ENCODE assay signal across 22 mouse cellular contexts in genomic region chr14:79642063-79642462, GRCm38 (mm10). TPM values are rescaled to one million over a fixed set of nuclear protein-coding genes. Genes with fewer than 3 reads are reported as not detected.
"Had no signal": no experiment of that assay in that cellular context is flagged by ENCODE, and none has a peak within 500 bp of the region (broad histone marks: within the 10 kb centered on the region; RNA-seq: fewer than 3 reads in every experiment).

No protein-coding gene starts in this region.

- H3K27ac ChIP-seq: hindbrain, embryonic 15.5 days; kidney, postnatal 0 days; left cerebral cortex, adult 2 months; limb, embryonic 12.5 days; limb, embryonic 15.5 days; liver, embryonic 14.5 days; macrophage; midbrain, embryonic 12.5 days; midbrain, embryonic 15.5 days; neural tube, embryonic 12.5 days; neural tube, embryonic 15.5 days; stomach, embryonic 15.5 days had no signal

- H3K4me1 ChIP-seq: stomach, embryonic 15.5 days had no signal

- H3K9ac ChIP-seq: hindbrain, embryonic 15.5 days; limb, embryonic 12.5 days; limb, embryonic 15.5 days; liver, embryonic 14.5 days; lung, embryonic 14.5 days; midbrain, embryonic 12.5 days; midbrain, embryonic 15.5 days; neural tube, embryonic 12.5 days; neural tube, embryonic 15.5 days; stomach, embryonic 15.5 days had no signal

- H3K36me3 ChIP-seq: hindbrain, embryonic 15.5 days; limb, embryonic 12.5 days; limb, embryonic 15.5 days; midbrain, embryonic 12.5 days; midbrain, embryonic 15.5 days; neural tube, embryonic 12.5 days; neural tube, embryonic 15.5 days; stomach, embryonic 15.5 days had no signal

- H3K9me3 ChIP-seq: hindbrain, embryonic 15.5 days; limb, embryonic 12.5 days; limb, embryonic 15.5 days; midbrain, embryonic 12.5 days; midbrain, embryonic 15.5 days; neural tube, embryonic 12.5 days; neural tube, embryonic 15.5 days; stomach, embryonic 15.5 days had no signal

- H3K4me2 ChIP-seq: hindbrain, embryonic 15.5 days; limb, embryonic 12.5 days; limb, embryonic 15.5 days; lung, embryonic 14.5 days; midbrain, embryonic 12.5 days; midbrain, embryonic 15.5 days; neural tube, embryonic 12.5 days; neural tube, embryonic 15.5 days; stomach, embryonic 15.5 days had no signal

- DNase-seq: kidney, adult 2 months; kidney, postnatal 25 days; layer of hippocampus, postnatal 36 days; left cerebral cortex, postnatal 4 days; lung, embryonic 14.5 days; right cerebral cortex, adult 18-20 months; right cerebral cortex, postnatal 25 days; spleen, adult 18-20 months; thymus, postnatal 25 days had no signal

- ATAC-seq: midbrain, embryonic 15.5 days had no signal

- H3K4me3 ChIP-seq: hindbrain, embryonic 15.5 days; left cerebral cortex, adult 2 months; limb, embryonic 12.5 days; limb, embryonic 15.5 days; midbrain, embryonic 12.5 days; midbrain, embryonic 15.5 days; neural tube, embryonic 12.5 days; neural tube, embryonic 15.5 days; stomach, embryonic 15.5 days had no signal

- H3K27me3 ChIP-seq: hindbrain, embryonic 15.5 days; limb, embryonic 15.5 days; midbrain, embryonic 12.5 days; midbrain, embryonic 15.5 days; neural tube, embryonic 12.5 days; neural tube, embryonic 15.5 days; stomach, embryonic 15.5 days had no signal

RNA-seq across cellular contexts. Expression of gene Cnmd, which starts 19.9 kb away (rescaled TPM):
- polyA plus RNA-seq: intestine, embryonic 14.5 days; macrophage had no signal
